Mouse (Mus musculus): Measurements from ENCODE around the gene Klf7.
"Not testable (repeated sequence)": the region's sequence is repeated elsewhere in the genome, so short reads cannot be mapped to it uniquely, and the experiment has no call there.

Klf7 gene

GRCm38 (mm10) chr1:64121559-64122465 lies at the start of gene Klf7:
Gene Klf7, minus strand, starts transcription at chr1:64122282.
- peak; percentile 99 for DNase-seq (ENCODE audit: low read depth, low spot score)

DNA sequence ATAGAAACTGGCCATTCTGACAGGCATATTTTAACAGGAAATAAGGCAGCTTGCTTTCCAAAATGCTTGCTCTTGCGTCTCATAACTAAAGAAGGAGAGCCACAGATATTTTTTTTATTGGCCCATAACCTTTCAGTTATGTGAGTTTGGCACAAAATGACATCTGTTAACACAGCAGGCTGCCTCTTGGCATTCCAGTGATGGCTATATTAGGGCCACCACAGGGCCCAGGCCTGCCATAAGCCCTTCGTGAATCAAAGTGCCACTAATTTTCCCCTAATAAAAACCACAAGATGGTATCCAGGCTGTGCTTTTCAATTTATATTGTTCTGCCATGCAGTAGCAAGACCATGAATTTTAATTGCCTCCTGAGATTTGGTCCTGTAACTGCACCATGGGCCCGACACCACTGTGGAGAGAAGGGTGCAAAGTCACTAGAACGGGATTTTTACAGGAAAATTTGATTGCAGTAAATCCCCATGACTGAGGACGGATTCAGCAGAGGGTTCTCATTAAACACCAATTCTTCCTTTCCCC lies 42.5 kb upstream of the Klf7 start:
- no peak for DNase-seq (ENCODE audit: low read depth, low spot score)

DNA sequence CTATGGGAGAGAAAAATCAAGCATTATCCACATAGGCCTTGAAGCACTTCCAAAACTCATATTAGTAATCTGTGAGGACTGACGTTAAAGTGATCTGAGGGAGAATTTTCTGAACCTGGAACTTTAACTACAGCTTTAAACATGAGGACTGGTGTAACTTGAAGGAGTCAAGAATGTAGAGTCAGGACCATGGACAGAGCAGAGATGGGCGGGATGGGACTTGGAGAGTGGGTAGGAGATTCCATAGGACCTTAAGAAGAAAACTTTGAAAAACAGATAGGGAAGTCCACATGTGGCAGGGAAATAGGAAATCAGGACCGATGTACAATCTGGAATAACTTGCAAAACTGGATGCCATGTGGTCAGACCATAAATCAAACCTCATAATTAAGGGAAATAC lies 36.7 kb upstream of the Klf7 start:
- no peak for DNase-seq (ENCODE audit: low read depth, low spot score)

GRCm38 (mm10) chr1:64149185-64149584 lies 27.1 kb upstream of the Klf7 start:
- no peak for DNase-seq (ENCODE audit: low read depth, low spot score)

DNA sequence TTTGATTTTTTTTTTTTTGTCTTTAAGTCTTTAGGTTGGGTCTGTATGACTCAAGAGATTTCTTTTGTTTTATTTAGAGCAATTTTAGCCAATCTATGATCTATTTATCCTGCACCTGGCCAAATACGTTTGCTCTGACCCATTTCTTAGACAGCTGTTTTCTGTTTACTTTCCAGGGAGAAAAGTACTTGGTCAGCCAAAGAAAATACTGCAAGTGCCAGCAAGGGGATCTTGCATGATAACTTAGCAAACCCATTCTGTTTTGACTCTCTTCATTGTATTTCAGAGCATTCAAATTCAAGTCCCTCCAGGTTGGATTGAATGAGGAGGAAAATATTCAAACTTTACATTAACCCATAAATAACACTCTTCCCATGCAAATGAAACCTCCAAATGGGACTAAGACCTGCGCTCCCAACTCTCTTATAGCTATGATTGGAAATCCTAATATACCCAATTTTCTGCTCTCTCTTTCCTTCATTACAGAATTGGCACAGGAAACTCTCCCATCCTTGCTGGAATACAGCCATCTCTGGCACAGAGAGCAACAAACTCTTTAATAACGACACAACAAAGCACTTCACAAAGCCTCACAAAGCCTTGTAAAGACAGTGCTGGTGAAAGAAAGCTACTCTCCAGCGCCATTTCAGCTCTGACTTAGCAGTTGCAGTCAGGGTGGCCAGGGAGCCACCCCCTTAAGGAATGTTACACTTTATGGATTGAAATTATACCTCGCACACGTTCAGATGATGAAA lies 20.8 kb upstream of the Klf7 start:
- DNase-seq (ENCODE audit: low read depth, low spot score): no peak

DNA sequence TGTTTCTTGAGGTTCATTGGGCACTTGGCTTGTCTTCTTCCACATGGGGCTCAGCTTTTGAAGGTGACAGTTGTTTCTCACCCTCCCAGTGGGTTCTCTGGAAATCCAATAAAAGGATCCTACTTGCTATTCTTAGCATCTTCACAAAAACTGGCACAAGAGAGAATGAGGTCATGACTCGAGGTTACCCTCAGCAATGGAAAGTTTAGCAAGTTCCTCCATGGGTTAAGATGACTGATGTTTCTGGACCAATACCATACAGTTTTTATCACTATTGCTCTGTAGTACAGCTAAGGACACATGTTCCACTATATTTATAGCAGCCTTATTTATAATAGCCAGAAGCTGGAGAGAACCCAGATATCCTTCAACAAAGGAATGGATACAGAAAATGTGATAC lies 12.4 kb upstream of the Klf7 start:
- DNase-seq (ENCODE audit: low read depth, low spot score): no peak

- no peak for DNase-seq (ENCODE audit: low read depth, low spot score)
Measured at GRCm38 (mm10) chr1:64126822-64127221, 4.7 kb upstream of the Klf7 start.

DNA sequence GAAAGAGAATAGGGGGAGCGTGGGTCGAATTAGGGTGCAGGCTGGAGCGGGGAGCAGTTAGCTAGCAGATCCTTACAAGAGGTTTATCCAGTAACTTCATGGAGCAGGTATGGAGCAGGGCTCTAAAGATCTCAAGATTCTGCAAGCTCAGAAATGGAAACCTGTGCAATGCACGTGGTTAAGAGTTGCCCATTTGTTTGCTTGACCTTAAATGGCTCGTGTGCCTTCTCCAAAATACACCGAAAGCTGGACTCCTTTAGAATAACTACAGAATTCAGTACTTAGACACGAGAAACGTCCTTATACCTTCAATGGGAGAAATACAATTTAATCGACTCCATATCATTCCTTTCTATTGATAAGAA lies 366 bp upstream of the Klf7 start:
- no peak for DNase-seq (ENCODE audit: low read depth, low spot score)

GRCm38 (mm10) chr1:64120811-64121515 lies 1.1 kb downstream of the Klf7 start:
- peak; percentile 76 for DNase-seq (ENCODE audit: low read depth, low spot score)

DNA sequence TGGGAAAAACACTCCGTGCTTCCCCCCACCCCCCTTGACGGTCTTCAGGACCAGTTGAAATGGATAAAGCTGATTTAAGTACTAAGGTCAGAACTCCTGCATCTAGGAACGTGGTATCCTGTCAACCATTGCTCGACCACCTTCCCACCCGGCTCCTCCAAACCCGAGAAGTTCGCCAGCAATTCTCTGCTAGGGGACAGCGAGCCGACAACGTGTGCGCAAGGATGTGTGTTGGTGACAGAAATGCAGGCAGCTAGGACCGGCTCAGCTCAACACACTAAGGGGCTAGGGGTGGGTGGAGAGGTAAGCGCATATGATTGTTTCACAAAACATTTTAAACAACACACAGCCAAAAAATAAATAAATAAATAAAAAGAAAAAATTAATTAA lies 1.7 kb downstream of the Klf7 start:
- DNase-seq (ENCODE audit: low read depth, low spot score): no peak

- DNase-seq (ENCODE audit: low read depth, low spot score): no peak
Measured at GRCm38 (mm10) chr1:64119851-64120250, 2.2 kb downstream of the Klf7 start.

DNA sequence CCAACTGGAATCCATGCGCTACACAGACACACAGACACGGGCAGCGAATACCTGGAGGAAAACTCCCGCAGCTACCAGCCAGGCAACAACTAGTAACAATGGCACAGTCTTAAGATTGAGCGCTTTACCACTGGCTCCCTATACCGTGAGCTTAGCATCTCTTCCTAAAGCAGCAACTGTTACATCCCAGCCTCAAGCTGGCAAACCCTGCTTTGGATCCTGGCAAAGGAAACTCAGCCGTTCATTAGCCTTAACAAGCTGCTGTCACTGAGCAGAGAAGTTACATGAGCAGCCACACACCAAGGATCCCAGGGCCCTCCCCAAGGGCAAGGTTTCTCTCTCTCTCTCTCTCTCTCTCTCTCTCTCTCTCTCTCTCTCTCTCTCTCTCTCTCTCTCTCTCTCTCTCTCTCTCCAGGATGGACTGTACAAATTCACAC lies 2.7 kb downstream of the Klf7 start:
- DNase-seq (ENCODE audit: low read depth, low spot score): peak; percentile 52

DNA sequence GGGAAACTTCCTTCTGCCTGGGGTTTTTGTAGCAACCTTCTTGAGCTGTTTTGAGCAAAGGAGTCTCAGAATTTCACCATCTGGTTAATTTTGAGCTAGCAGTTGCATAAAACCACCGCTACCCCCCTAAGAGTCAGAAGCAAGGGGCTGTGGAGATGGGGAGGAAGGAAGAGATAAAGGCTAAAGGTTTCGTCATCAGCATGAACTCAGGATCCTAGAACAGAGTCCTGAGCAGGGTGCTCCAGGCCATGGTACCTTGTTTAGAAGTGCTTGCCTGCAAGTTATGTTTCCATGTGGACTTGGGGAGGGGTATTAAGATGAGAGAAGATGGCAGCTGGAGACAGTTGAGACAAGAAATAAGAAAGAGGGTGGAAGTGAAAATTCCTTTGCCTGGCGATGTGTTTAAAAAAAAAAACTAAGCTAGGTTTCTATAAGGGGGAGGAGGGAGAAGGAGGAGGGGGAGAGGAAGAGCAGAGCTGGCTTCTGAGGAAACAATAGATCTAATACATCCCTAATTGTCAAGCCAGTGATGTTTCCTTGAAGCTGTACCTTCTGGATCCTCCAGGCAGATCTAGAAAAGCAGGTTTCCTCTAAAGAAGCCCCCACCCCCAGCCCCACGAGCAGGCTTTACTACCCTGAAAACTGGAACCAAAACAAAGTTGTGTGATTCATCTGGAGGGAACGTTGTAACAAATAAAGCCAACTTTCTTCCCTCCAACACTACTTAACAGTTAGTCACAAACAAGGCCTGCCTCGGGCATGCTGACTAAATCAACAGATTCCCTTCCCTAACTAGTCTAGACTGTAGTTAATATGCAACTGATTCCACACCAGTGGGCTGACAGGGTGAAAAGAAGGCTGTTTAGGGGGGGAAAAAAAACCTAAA lies 3.6 kb downstream of the Klf7 start:
- DNase-seq (ENCODE audit: low read depth, low spot score): no peak

DNA sequence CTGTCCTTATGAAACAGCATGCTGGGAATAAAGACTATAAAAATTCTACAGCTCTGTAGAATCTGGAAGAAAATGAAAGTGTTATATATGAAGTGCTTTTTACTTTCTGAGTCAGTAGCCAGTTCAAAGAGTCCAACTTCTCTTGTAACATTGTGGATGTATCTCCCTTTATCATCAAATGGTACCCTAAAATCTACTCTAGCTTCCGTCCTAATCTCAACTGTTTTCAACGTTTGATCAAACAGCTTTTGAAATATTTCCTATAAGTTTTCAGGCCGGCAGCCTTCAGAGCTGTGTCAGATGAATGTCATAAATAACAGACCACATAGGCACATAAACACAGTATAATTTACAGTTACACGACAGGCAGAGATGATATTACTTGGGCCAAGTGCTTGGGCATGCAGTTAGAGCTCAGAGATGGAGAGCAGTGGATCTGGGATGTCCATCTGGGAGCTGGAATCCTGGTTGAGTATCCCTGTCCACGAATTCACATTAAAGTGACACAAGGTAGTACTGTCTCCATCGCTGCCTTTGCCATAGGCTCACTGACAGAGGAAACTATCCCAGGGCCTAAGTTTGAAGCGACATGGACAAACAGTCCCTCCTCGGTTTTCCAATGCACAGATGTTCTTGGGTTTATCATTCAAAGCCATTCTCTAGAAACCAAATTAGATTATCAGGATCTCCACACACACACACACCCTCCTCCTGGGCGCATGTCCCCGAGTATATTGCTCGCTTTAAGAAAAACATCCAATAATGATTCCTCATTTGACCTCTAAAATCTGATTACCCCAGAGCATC lies 4.4 kb downstream of the Klf7 start:
- no peak for DNase-seq (ENCODE audit: low read depth, low spot score)

- no peak for DNase-seq (ENCODE audit: low read depth, low spot score)
Measured at GRCm38 (mm10) chr1:64116746-64117455, 5.2 kb downstream of the Klf7 start.

DNA sequence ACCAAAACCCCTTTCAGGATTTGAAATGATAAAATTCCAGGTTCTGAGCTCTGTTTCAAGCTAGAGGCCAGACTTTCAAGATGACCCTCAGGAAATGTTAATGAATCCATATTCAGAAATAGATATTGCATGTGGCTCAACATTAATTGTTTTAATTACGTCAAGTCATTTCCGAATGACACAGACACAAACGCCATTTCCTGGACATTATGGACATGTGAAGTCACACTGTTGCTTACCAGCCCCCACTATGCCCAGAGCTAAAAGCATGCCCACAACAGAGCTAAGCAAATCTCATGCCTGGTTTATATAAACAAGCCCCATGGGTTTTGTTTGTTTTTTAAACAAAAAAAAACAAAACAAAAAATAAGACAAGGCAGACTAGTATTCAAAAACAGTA lies 7.5 kb downstream of the Klf7 start:
- no peak for DNase-seq (ENCODE audit: low read depth, low spot score)

DNA sequence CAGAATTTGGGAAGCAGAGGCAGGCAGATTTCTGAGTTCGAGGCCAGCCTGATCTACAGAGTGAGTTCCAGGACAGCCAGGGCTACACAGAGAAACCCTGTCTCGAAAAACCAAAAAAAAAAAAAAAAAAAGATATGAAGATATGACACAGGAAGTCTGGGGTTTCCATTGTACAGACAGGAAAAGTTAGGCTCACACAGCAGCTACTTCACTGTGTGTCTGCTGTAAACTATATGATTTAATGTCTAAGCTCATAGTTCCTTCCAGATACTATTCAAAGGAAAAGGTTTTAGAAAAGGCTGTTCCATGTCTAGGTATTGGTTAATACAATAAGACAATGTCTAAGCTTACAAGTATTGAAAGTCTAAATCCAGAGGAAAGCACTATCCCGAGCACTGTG lies 13.4 kb downstream of the Klf7 start:
- DNase-seq (ENCODE audit: low read depth, low spot score): not testable (repeated sequence)

- DNase-seq (ENCODE audit: low read depth, low spot score): no peak
Measured at GRCm38 (mm10) chr1:64107526-64107925, 14.6 kb downstream of the Klf7 start.

GRCm38 (mm10) chr1:64106127-64106526 lies 16.0 kb downstream of the Klf7 start:
- no peak for DNase-seq (ENCODE audit: low read depth, low spot score)

Measured in telencephalon, adult 2 months (tissue).